In the genomic region with DNA sequence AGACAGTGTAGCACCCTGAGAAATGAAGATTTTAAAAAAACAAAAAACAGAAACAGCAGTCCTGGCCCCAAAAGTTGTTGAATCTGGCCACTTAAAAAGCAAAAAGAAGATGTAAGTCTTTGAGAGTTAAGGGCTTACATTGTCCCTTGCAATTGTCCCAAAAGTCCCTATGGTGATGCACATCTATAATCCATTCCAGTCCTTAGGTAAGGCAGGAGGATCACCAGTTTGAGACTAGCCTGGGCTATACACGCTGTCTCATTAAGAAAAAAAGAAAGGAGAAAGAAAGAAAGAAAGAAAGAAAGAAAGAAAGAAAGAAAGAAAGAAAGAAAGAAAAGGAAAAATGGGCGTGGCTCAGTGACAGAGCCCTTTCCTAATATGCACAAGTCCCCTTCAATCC, we compare ENCODE assay signal across 7 mouse cellular contexts. TPM values are rescaled to one million over a fixed set of nuclear protein-coding genes. Genes with fewer than 3 reads are reported as not detected.
A peak's percentile ranks its signal among the peaks of the same experiment; 100 is the strongest.
DNase-seq lines count a peak whose midpoint lies in the region; ATAC-seq lines count a peak whose summit lies in the region.

No protein-coding gene starts in this region.

- peak overlapping the region; percentile 72 for H3K9ac ChIP-seq in lung, embryonic 16.5 days (ENCODE audit: low read length)
- peak overlapping the region; percentile 62 for H3K9ac ChIP-seq in forebrain, embryonic 15.5 days (replicated peaks)
- H3K9ac ChIP-seq in limb, embryonic 15.5 days, result no peak overlapping the region
- H3K9ac ChIP-seq in stomach, embryonic 15.5 days, result no peak overlapping the region

- no peaks in the 10 kb centered on the region for H3K9me3 ChIP-seq in lung, embryonic 16.5 days (ENCODE audit: control insufficient read depth, low read length)
- H3K9me3 ChIP-seq in forebrain, embryonic 15.5 days, result no peaks in the 10 kb centered on the region
- H3K9me3 ChIP-seq in limb, embryonic 15.5 days, result no peaks in the 10 kb centered on the region
- no peaks in the 10 kb centered on the region for H3K9me3 ChIP-seq in stomach, embryonic 15.5 days

- H3K4me1 ChIP-seq in lung, embryonic 16.5 days (replicated peaks; ENCODE audit: control insufficient read depth, insufficient read depth, low read length), result peaks cover 49% of the 10 kb centered on the region
- H3K4me1 ChIP-seq in forebrain, embryonic 15.5 days, result peaks cover 42% of the 10 kb centered on the region
- peaks cover 49% of the 10 kb centered on the region for H3K4me1 ChIP-seq in limb, embryonic 15.5 days
- peaks cover 38% of the 10 kb centered on the region for H3K4me1 ChIP-seq in stomach, embryonic 15.5 days

- no peaks in the 10 kb centered on the region for H3K27me3 ChIP-seq in lung, embryonic 16.5 days (ENCODE audit: control insufficient read depth, insufficient read depth, low read depth, low read length)
- H3K27me3 ChIP-seq in forebrain, embryonic 15.5 days, result no peaks in the 10 kb centered on the region
- no peaks in the 10 kb centered on the region for H3K27me3 ChIP-seq in limb, embryonic 15.5 days
- H3K27me3 ChIP-seq in stomach, embryonic 15.5 days (replicated peaks), result no peaks in the 10 kb centered on the region

- H3K36me3 ChIP-seq in lung, embryonic 16.5 days (ENCODE audit: control insufficient read depth, insufficient read depth, low read length), result no peaks in the 10 kb centered on the region; the same call in 1 of the 2 replicates
- H3K36me3 ChIP-seq in forebrain, embryonic 15.5 days, result no peaks in the 10 kb centered on the region
- peaks cover 3% of the 10 kb centered on the region; the same call in 1 of the 2 replicates for H3K36me3 ChIP-seq in limb, embryonic 15.5 days
- no peaks in the 10 kb centered on the region for H3K36me3 ChIP-seq in stomach, embryonic 15.5 days

- peak overlapping the region; percentile 93 for H3K27ac ChIP-seq in lung, embryonic 16.5 days (ENCODE audit: low read length)
- peak overlapping the region; percentile 97 for H3K27ac ChIP-seq in forebrain, embryonic 15.5 days (replicated peaks)
- peak overlapping the region; percentile 79 for H3K27ac ChIP-seq in limb, embryonic 15.5 days
- H3K27ac ChIP-seq in stomach, embryonic 15.5 days, result peak overlapping the region; percentile 83

- peak overlapping the region; percentile 56 for H3K4me3 ChIP-seq in lung, embryonic 16.5 days (ENCODE audit: low read length)
- peak overlapping the region; percentile 43 for H3K4me3 ChIP-seq in forebrain, embryonic 15.5 days
- peak overlapping the region; percentile 39 for H3K4me3 ChIP-seq in limb, embryonic 15.5 days
- peak overlapping the region; percentile 46 for H3K4me3 ChIP-seq in stomach, embryonic 15.5 days (replicated peaks)

- no peak for ATAC-seq in lung, embryonic 16.5 days (ENCODE audit: low read depth)
- ATAC-seq in forebrain, embryonic 15.5 days (replicated peaks), result peak; percentile 55
- no peak for ATAC-seq in limb, embryonic 15.5 days (ENCODE audit: insufficient number of reproducible peaks, low FRiP score, low TSS enrichment, low read depth)
- no peak for ATAC-seq in stomach, embryonic 15.5 days (ENCODE audit: insufficient read depth, low FRiP score, low read depth)

- WGBS in lung, embryonic 16.5 days, result 13% methylated on average over 2 of the region's 2 CpGs
- 18% methylated on average over 2 of the region's 2 CpGs for WGBS in forebrain, embryonic 15.5 days
- WGBS in limb, embryonic 15.5 days, result 35% methylated on average over 2 of the region's 2 CpGs
- 22% methylated on average over 2 of the region's 2 CpGs for WGBS in stomach, embryonic 15.5 days

- no peak for DNase-seq in lung, postnatal 14 days
- DNase-seq in embryo, embryonic 9.5 days (ENCODE audit: extremely low spot score), result no peak
- DNase-seq in layer of hippocampus, postnatal 10 days (ENCODE audit: low spot score in 2 of 2), result no peak

- H3K4me2 ChIP-seq in lung, embryonic 16.5 days (ENCODE audit: low read depth, low read length), result peak overlapping the region; percentile 82
- peak overlapping the region; percentile 58 for H3K4me2 ChIP-seq in forebrain, embryonic 15.5 days (replicated peaks)
- H3K4me2 ChIP-seq in limb, embryonic 15.5 days, result peak overlapping the region; percentile 62
- H3K4me2 ChIP-seq in stomach, embryonic 15.5 days, result peak overlapping the region; percentile 83

RNA-seq across cellular contexts. Expression of a gene that starts 34.4 kb away (rescaled TPM):
- polyA plus RNA-seq in lung, embryonic 16.5 days (2015; fragmentation: Nextera tagmentation; extraction: Ambion mirVana), result 9.4 and 10.6 TPM in 2 replicates
- 2.3 and 2.4 TPM in 2 replicates for polyA plus RNA-seq in forebrain, embryonic 15.5 days (2015; fragmentation: Nextera tagmentation; extraction: Ambion mirVana)
- 12.7 and 15.1 TPM in 2 replicates for polyA plus RNA-seq in limb, embryonic 15.5 days (2015; fragmentation: Nextera tagmentation; extraction: Ambion mirVana)
- polyA plus RNA-seq in stomach, embryonic 15.5 days (2015; fragmentation: Nextera tagmentation; extraction: Ambion mirVana), result 8.9 and 9.4 TPM in 2 replicates
- 10 to 100 TPM; 15.9 to 17.7 TPM for total RNA-seq in layer of hippocampus, postnatal 10 days (2021)

Comparison
In these comparisons a context has a peak if more than half of its experiments do, and no peak if none do; other contexts are left out.
1. H3K9ac ChIP-seq: peak in lung, embryonic 16.5 days (single experiment) and forebrain, embryonic 15.5 days (single experiment); none in limb, embryonic 15.5 days (single experiment) and stomach, embryonic 15.5 days (single experiment).
2. Peak in every context shown above with its lines, with median percentiles within 50 percentile points of each other: H3K27ac ChIP-seq, H3K4me2 ChIP-seq and H3K4me3 ChIP-seq.